Mouse (Mus musculus) adrenal gland, postnatal 36 days (tissue): ENCODE data around the gene Noc2l. TPM values are rescaled to one million over a fixed set of nuclear protein-coding genes. Genes with fewer than 3 reads are reported as not detected.

Experiments used
- microRNA-seq: library from miRNA; unstranded; fragments of <30 nt; microRNA quantifications from one replicate; pipeline ENCODE4 v1.2.0, GENCODE M21; 2021
- total RNA-seq, 2 experiments: library from RNA; stranded (reverse); gene quantifications; 2 replicates each; pipeline ENCODE4 v1.2.3; 2021

Noc2l gene
- total RNA-seq, 2 experiments from 2014 or later: 41.3 to 45.7 TPM

Small RNAs within 50 kb of the gene (microRNA-seq; reads per million reads assigned to microRNA genes)
- 1.5 reads per million for gene Mir7658

Other genes starting within 250 kb of the Noc2l start
- gene B3galt6, start 243.4 kb upstream of the Noc2l start, total RNA-seq: 1 to 10 TPM; 7.6 to 8.0 TPM
- 100 to 1,000 TPM; 266 to 276 TPM for gene Sdf4, start 243.1 kb upstream of the Noc2l start, total RNA-seq
- under 1 TPM; 0.43 to 0.89 TPM for gene Tnfrsf4, start 222.2 kb upstream of the Noc2l start, total RNA-seq
- under 1 TPM in 1 of 2 experiments, not detected in 1; 0.40 TPM for gene Tnfrsf18, start 209.8 kb upstream of the Noc2l start, total RNA-seq
- gene Ttll10, start 176.6 kb upstream of the Noc2l start, total RNA-seq: under 1 TPM in 1 of 2 experiments, not detected in 1; 0.16 TPM
- gene 9430015G10Rik, start 126.0 kb upstream of the Noc2l start, total RNA-seq: 10 to 100 TPM; 10.4 to 11.5 TPM
- gene Rnf223, start 105.5 kb upstream of the Noc2l start, total RNA-seq: under 1 TPM in 1 of 2 experiments, not detected in 1; 0.10 TPM
- gene Agrn, start 38.5 kb upstream of the Noc2l start, total RNA-seq: 10 to 100 TPM; 33.2 to 49.6 TPM
- gene Isg15, start 35.2 kb upstream of the Noc2l start, total RNA-seq: 1 to 10 TPM; 7.5 to 9.0 TPM
- gene AW011738, start 32.7 kb upstream of the Noc2l start, total RNA-seq: 1 to 10 TPM; 3.5 to 6.0 TPM
- gene Perm1, start 20.1 kb upstream of the Noc2l start, total RNA-seq: 1 to 10 TPM; 1.8 to 2.9 TPM
- gene Plekhn1, start 1.2 kb upstream of the Noc2l start, total RNA-seq: 10 to 100 TPM; 21.5 to 23.0 TPM
- gene Samd11, start 19.6 kb downstream of the Noc2l start, total RNA-seq: 1 to 10 TPM; 1.2 to 2.3 TPM
- gene Vmn2r-ps159, start 95.1 kb downstream of the Noc2l start, total RNA-seq: not detected